Mouse (Mus musculus) forebrain, embryonic 13.5 days (tissue): Measurements from ENCODE around the gene Ap3b1. TPM values are rescaled to one million over a fixed set of nuclear protein-coding genes. Genes with fewer than 3 reads are reported as not detected.
"Not testable (repeated sequence)": the region's sequence is repeated elsewhere in the genome, so short reads cannot be mapped to it uniquely, and the experiment has no call there.

Source experiments
- ATAC-seq: fragments of 200-750 bp; cut with Nextera tagmentation; 2 replicates; pipeline ENCODE4 v1.8.0; 2017
- H3K27ac ChIP-seq: fragments of 300-500 bp; sonication (generic); 2 replicates; pipeline ENCODE4 v1.5.1; 2015; ENCODE audit warnings: inconsistent platforms, mild to moderate bottlenecking, moderate library complexity
- H3K27me3 ChIP-seq: fragments of 300-500 bp; sonication (generic); 2 replicates; pipeline ENCODE4 v1.6.1; 2015; ENCODE audit warnings: mild to moderate bottlenecking, inconsistent platforms
- H3K36me3 ChIP-seq: fragments of 300-500 bp; sonication (generic); 2 replicates; pipeline ENCODE4 v1.6.1; 2015; ENCODE audit warnings: mild to moderate bottlenecking, inconsistent platforms; ENCODE audit not compliant: poor library complexity, severe bottlenecking
- H3K4me1 ChIP-seq: fragments of 300-500 bp; sonication (generic); 2 replicates; pipeline ENCODE4 v1.6.1; 2015; ENCODE audit warnings: inconsistent platforms
- H3K4me2 ChIP-seq: fragments of 300-500 bp; sonication (generic); 2 replicates; pipeline ENCODE4 v1.6.1; 2015; ENCODE audit warnings: inconsistent platforms, mild to moderate bottlenecking, moderate library complexity
- H3K4me3 ChIP-seq: fragments of 300-500 bp; sonication (generic); 2 replicates; pipeline ENCODE4 v1.5.1; 2015; ENCODE audit warnings: mild to moderate bottlenecking, inconsistent platforms
- H3K9ac ChIP-seq: fragments of 300-500 bp; sonication (generic); 2 replicates; pipeline ENCODE4 v1.6.1; 2015; ENCODE audit warnings: mild to moderate bottlenecking, inconsistent platforms
- H3K9me3 ChIP-seq: fragments of 300-500 bp; sonication (generic); replicated peaks from 2 replicates; pipeline ENCODE4 v1.6.1; 2016; ENCODE audit warnings: inconsistent platforms
- WGBS: fragments of 180-500 bp; shearing (Covaris S2); methylation state at CpG from one replicate; pipeline ENCODE4 v1.1.7; 2015; 5-methylcytosine and 5-hydroxymethylcytosine counted together
- polyA plus RNA-seq: library from polyadenylated mRNA; unstranded; fragments of >200 nt; fragmentation: Nextera tagmentation; extraction: Ambion mirVana; gene quantifications from 2 replicates; pipeline ENCODE4 v1.2.1, GENCODE M21; 2015

Gene Ap3b1
- 29.9 and 32.5 TPM in 2 replicates for polyA plus RNA-seq

DNA sequence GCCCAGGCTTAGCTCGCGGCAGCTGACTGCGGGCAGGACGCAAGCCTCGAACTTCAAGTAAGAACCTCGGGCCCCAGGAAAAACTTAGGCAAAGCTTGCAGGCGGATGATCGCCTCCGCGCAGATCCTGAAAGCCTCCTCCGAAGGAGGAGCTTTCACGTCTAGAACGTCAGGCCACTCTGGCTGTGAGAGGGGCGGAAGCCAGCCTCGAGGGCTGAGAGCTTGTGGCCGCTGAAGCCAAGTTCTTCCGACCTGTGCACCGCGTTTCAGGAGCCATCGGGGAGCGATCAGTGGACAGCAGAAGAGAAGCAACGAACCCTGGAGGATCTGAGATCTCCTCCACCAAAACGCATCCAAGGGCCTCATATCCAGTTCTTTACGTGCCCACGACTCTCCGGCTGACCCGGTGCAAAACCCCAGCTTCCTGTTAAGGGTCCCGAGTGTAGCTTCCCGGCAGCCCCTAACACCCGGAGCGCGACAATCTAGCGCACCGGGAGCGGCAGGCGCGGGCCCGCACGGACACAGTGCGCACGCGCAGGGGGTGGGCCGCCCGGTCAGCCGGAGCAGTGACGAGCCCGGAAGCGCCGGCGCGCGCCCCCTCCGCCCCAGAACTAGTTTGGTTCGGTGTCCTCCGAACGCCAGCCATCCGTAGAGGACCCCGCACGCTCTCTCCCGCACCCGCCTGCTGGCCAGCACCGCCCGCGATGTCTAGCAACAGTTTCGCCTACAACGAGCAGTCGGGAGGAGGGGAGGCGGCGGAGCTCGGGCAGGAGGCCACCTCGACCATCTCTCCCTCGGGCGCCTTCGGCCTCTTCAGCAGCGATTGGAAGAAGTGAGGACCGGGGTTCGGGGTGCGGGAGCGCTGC lies at the start of gene Ap3b1:
Gene Ap3b1 (plus strand): TSS at position 560 of the 865 bp plus-strand sequence.
- under 1% methylated on average over 69 of the region's 79 CpGs for WGBS
- Histone ChIP-seq H3K36me3 (no peaks in the 10 kb centered on the region), H3K4me2 (peak within 1 kb of the TSS; percentile 75), H3K4me3 (peak within 1 kb of the TSS; percentile 66), H3K4me1 (peaks cover 20% of the 10 kb centered on the region), H3K27me3 (no peaks in the 10 kb centered on the region), H3K27ac (peak within 1 kb of the TSS; percentile 41), H3K9me3 (no peaks in the 10 kb centered on the region), H3K9ac (peak within 1 kb of the TSS; percentile 84)
- ATAC-seq = peak; percentile 97

DNA sequence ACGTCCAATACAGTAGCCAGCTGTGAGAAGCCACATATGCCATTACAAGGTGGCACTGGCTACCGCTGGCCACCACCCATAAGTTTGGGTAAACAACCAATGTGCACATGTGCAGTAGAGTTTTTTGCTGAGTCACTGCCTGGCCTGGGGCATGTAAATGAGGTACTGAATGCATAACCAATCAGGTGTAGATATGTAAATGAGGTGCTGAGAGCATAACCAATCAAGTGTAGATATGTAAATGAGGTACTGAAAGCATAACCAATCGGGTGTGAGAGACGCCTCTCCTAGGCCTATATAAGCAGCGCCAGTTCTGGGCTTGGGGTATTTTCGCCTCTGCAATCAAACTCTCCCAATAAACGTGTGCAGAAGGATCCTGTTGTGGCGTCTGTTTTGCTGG lies 45.9 kb upstream of the Ap3b1 start:
- not testable (repeated sequence) for ATAC-seq, H3K27me3 ChIP-seq, H3K36me3 ChIP-seq, H3K4me3 ChIP-seq, H3K4me2 ChIP-seq, H3K27ac ChIP-seq, H3K9ac ChIP-seq, H3K9me3 ChIP-seq
- WGBS = 93% methylated on average over 8 of the region's 8 CpGs
- H3K4me1 ChIP-seq = peaks cover 18% of the 10 kb centered on the region

GRCm38 (mm10) chr13:94316975-94317511 lies 41.7 kb upstream of the Ap3b1 start:
- WGBS = 17% methylated on average over 10 of the region's 10 CpGs
- ATAC-seq = peak; percentile 70
- H3K27me3 ChIP-seq = peaks cover 3% of the 10 kb centered on the region; the same call in 1 of the 2 replicates
- no peak overlapping the region for H3K4me2 ChIP-seq
- H3K4me3 ChIP-seq = no peak overlapping the region
- no peaks in the 10 kb centered on the region for H3K9me3 ChIP-seq
- peak overlapping the region; percentile 16; the same call in 1 of the 2 replicates for H3K27ac ChIP-seq
- no peak overlapping the region for H3K9ac ChIP-seq
- no peaks in the 10 kb centered on the region for H3K36me3 ChIP-seq
- peaks cover 24% of the 10 kb centered on the region for H3K4me1 ChIP-seq

GRCm38 (mm10) chr13:94321094-94321792 lies 37.5 kb upstream of the Ap3b1 start:
- 62% methylated on average over 1 of the region's 1 CpGs for WGBS
- Histone ChIP-seq H3K9me3 (peaks cover 10% of the 10 kb centered on the region; the same call in 1 of the 2 replicates), H3K4me3 (no peak overlapping the region), H3K36me3 (no peaks in the 10 kb centered on the region), H3K4me1 (peaks cover 21% of the 10 kb centered on the region), H3K27ac (no peak overlapping the region), H3K4me2 (no peak overlapping the region), H3K27me3 (peaks cover 3% of the 10 kb centered on the region; the same call in 1 of the 2 replicates), H3K9ac (no peak overlapping the region)
- ATAC-seq = no peak

DNA sequence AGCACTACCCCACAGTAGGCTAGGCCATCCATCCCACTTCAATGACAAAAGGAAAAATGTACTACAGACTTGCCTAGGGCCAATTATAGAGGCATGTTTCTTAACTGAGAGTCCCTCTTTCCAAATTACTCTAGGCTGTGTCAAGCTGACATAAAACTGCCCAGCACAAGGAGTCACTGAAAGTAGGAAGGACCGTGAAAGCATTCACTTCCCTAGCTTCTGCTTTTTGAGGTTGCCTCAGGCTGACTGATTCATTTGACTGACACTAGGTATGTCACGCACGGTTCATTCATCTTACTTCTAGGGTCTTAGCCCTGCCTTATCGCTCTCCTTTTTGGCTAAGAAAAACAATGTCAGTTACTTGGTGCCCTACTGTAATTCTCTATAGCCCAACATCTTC lies 36.3 kb upstream of the Ap3b1 start:
- Histone ChIP-seq H3K4me2 (no peak overlapping the region), H3K36me3 (no peaks in the 10 kb centered on the region), H3K27me3 (peaks cover 3% of the 10 kb centered on the region; the same call in 1 of the 2 replicates), H3K4me3 (no peak overlapping the region), H3K9ac (no peak overlapping the region), H3K4me1 (peaks cover 9% of the 10 kb centered on the region), H3K9me3 (peaks cover 10% of the 10 kb centered on the region; the same call in 1 of the 2 replicates), H3K27ac (no peak overlapping the region)
- 98% methylated on average over 4 of the region's 4 CpGs for WGBS
- no peak for ATAC-seq

- Histone ChIP-seq H3K4me1 (peaks cover 4% of the 10 kb centered on the region; the same call in 1 of the 2 replicates), H3K9ac (no peak overlapping the region), H3K4me2 (no peak overlapping the region), H3K27ac (no peak overlapping the region), H3K4me3 (no peak overlapping the region), H3K36me3 (no peaks in the 10 kb centered on the region), H3K9me3 (peaks cover 10% of the 10 kb centered on the region; the same call in 1 of the 2 replicates), H3K27me3 (no peaks in the 10 kb centered on the region)
- ATAC-seq = no peak
- WGBS = 70% methylated on average over 3 of the region's 3 CpGs
Measured at GRCm38 (mm10) chr13:94328063-94328462, 30.7 kb upstream of the Ap3b1 start.

DNA sequence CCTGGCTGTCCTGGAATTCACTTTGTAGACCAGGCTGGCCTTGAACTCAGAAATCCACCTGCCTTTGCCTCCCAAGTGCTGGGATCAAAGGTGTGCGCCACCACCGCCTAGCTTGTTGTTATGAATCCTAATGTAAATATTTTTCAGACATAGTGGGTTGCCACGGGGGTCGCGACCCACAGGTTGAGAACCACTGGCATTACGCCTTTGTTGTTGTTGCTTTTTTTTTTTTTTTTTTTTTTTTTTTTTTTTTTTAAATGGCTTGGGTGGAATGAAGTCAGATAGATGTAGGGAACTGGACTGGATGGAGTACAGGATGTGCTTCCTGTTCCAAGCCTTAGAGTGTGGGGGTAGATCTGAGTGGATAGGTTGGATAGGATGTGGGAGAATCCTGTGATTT lies 29.8 kb upstream of the Ap3b1 start:
- H3K4me3 ChIP-seq, H3K9ac ChIP-seq, H3K4me2 ChIP-seq, H3K9me3 ChIP-seq, H3K27ac ChIP-seq, ATAC-seq, H3K4me1 ChIP-seq, H3K36me3 ChIP-seq, H3K27me3 ChIP-seq: not testable (repeated sequence)
- WGBS = 95% methylated on average over 6 of the region's 6 CpGs

- H3K9me3 ChIP-seq = no peaks in the 10 kb centered on the region
- H3K9ac ChIP-seq = no peak overlapping the region
- WGBS = 65% methylated on average over 3 of the region's 3 CpGs
- H3K4me1 ChIP-seq = peaks cover 4% of the 10 kb centered on the region; the same call in 1 of the 2 replicates
- no peaks in the 10 kb centered on the region for H3K27me3 ChIP-seq
- no peak overlapping the region for H3K27ac ChIP-seq
- H3K4me3 ChIP-seq = no peak overlapping the region
- no peak overlapping the region for H3K4me2 ChIP-seq
- no peaks in the 10 kb centered on the region for H3K36me3 ChIP-seq
- no peak; the same call in 1 of the 2 replicates for ATAC-seq
Measured at GRCm38 (mm10) chr13:94330392-94330979, 28.3 kb upstream of the Ap3b1 start.

- Histone ChIP-seq H3K27me3 (no peaks in the 10 kb centered on the region), H3K4me1 (no peaks in the 10 kb centered on the region), H3K9ac (no peak overlapping the region), H3K36me3 (no peaks in the 10 kb centered on the region), H3K4me3 (no peak overlapping the region), H3K9me3 (no peaks in the 10 kb centered on the region), H3K4me2 (no peak overlapping the region), H3K27ac (no peak overlapping the region)
- ATAC-seq = no peak
- 84% methylated on average over 3 of the region's 3 CpGs for WGBS
Measured at GRCm38 (mm10) chr13:94338357-94338756, 20.4 kb upstream of the Ap3b1 start.

DNA sequence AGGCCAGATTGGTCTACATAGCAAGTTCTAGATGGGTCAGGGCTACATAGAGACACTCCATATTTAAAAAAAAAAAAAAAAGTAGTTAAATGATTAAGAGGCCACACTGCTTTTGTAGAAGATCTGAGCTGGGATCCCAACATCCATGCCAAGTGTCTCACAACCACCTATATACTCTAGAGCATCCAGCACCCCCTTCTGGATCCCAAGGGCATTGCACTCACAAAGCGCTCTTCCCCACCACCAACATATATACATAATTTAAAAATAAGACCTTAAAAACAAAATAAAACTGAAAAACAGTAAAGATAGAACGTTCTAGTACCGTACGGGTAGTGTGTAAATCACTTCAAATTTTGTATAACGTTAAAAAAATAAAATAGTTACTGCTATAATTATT lies 15.6 kb upstream of the Ap3b1 start:
- H3K27me3 ChIP-seq = no peaks in the 10 kb centered on the region
- H3K9me3 ChIP-seq = no peaks in the 10 kb centered on the region
- 92% methylated on average over 5 of the region's 5 CpGs for WGBS
- H3K4me1 ChIP-seq = no peaks in the 10 kb centered on the region
- no peak overlapping the region for H3K9ac ChIP-seq
- H3K36me3 ChIP-seq = no peaks in the 10 kb centered on the region
- no peak overlapping the region for H3K4me3 ChIP-seq
- H3K4me2 ChIP-seq = no peak overlapping the region
- no peak for ATAC-seq
- H3K27ac ChIP-seq = no peak overlapping the region

DNA sequence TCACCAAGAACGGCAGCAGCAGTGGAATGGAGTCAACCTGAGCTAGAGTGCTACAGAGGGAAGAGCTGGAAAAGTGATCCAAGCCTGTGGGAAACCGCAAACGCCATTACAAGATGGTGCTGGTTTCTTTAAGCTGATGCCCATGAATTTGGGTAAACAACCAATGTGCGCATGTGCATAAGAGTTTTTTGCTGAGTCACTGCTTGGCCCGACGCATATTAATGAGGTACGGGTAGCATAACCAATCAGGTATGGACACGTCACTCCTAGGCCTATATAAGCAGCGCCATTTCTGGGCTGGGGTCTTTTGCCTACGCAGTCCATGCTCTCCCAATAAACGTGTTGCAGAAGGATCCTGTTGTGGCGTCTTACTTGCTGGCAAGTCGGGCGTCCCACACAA lies 14.2 kb upstream of the Ap3b1 start:
- H3K9ac ChIP-seq, H3K4me2 ChIP-seq, H3K9me3 ChIP-seq, ATAC-seq, H3K4me3 ChIP-seq, H3K36me3 ChIP-seq, H3K27ac ChIP-seq, H3K4me1 ChIP-seq, H3K27me3 ChIP-seq: not testable (repeated sequence)
- 95% methylated on average over 14 of the region's 14 CpGs for WGBS

DNA sequence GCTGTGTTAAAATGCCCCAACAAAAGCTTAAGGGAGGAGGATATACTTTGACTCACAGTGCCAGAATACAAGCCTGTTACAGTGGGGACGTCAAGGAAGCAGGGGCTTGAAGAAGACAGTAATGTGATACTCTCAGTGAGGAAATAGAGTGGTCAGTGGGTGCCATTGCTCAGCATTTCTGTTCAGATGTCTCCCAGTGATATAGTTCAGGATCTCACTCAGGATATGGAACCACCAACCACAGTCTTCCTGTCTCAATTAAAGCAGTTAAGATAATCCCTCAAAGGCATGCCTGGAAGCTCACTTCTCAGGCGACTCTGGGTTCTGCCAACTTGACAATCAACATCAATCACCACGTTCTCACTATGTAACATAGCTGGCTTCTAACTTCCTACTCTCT lies 4.2 kb upstream of the Ap3b1 start:
- H3K9ac ChIP-seq = no peak overlapping the region
- H3K4me3 ChIP-seq = no peak overlapping the region
- no peak overlapping the region for H3K27ac ChIP-seq
- H3K4me1 ChIP-seq = peaks cover 10% of the 10 kb centered on the region
- no peak for ATAC-seq
- H3K27me3 ChIP-seq = no peaks in the 10 kb centered on the region
- no peak overlapping the region for H3K4me2 ChIP-seq
- WGBS = 81% methylated on average over 3 of the region's 3 CpGs
- no peaks in the 10 kb centered on the region for H3K36me3 ChIP-seq
- H3K9me3 ChIP-seq = no peaks in the 10 kb centered on the region
